ENCODE assay signal across 1 mouse cellular context in the genomic region with DNA sequence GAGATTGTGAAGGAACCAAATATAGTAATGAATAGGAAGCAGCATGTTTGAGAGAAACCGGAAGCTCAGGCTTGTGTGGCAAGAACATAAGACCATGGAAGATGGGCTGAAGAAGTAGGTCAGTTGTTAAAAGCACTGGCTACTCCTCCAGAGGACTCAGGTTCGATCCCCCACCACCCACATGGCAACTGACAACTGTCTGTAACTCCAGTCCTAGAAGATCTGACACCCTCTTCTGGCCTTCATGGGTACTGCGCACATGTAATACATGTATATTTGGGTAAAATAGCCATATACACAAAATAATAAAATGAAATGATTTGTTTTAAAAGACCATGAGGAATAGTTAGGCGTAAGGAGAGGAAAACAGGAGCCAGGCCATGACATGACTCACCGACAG.
A peak's percentile ranks its signal among the peaks of the same experiment; 100 is the strongest.
TF ChIP-seq lines count a peak whose summit lies in the region.

No protein-coding gene starts in this region.

TF ChIP-seq in MEL, 35 proteins besides CTCF, POLR2A, EP300 and RAD21 (continued from another document):
- TF ChIP-seq SMC3 (IDR thresholded peaks at IDR 0.05; ENCODE audit: low read depth, low read length), result peak; percentile 34
- TF ChIP-seq POLR2AphosphoS5 (IDR thresholded peaks at IDR 0.05; ENCODE audit: borderline replicate concordance, low read depth, low read length), result no peak
- TF ChIP-seq BHLHE40 (IDR thresholded peaks at IDR 0.05; ENCODE audit: borderline replicate concordance, low read depth, low read length), result no peak
- no peak for TF ChIP-seq ZC3H11A (IDR thresholded peaks at IDR 0.05; ENCODE audit: low read depth, low read length)
- no peak for TF ChIP-seq TAL1 (IDR thresholded peaks at IDR 0.05; ENCODE audit: low read length)
- TF ChIP-seq MAX (IDR thresholded peaks at IDR 0.05; ENCODE audit: low read length), result no peak
- no peak for TF ChIP-seq RCOR1 (IDR thresholded peaks at IDR 0.05; ENCODE audit: low read depth, low read length)
- TF ChIP-seq MXI1 (IDR thresholded peaks at IDR 0.05; ENCODE audit: low read depth, low read length), result no peak
- no peak for TF ChIP-seq MAFK (IDR thresholded peaks at IDR 0.05; ENCODE audit: borderline replicate concordance, low read depth, low read length)
- 0 out of 2 replicates have a peak, but pooled peaks have one; percentile 13 for TF ChIP-seq MYC (IDR thresholded peaks at IDR 0.05; ENCODE audit: low read depth, low read length)
- no peak for TF ChIP-seq POLR2AphosphoS2 (IDR thresholded peaks at IDR 0.05; ENCODE audit: low read length)
